Mouse (Mus musculus): ENCODE results near the gene Gm8926. TPM values are rescaled to one million over a fixed set of nuclear protein-coding genes. Genes with fewer than 3 reads are reported as not detected.

The Gm8926 gene
- polyA plus RNA-seq (2014; fragmentation: Illumina TruSeq; extraction: RNeasy Lipid Tissue Mini Kit (QIAGEN cat#74804); ENCODE audit: low read depth, low replicate concordance): not detected

GRCm38 (mm10) chr5:11770248-11770647 is at the start of gene Gm8926:
Gene Gm8926, plus strand, starts transcription at chr5:11770548.

Other genes with a start within 250 kb of the Gm8926 start
- gene Gm6460, start 175.6 kb upstream of the Gm8926 start, polyA plus RNA-seq (2014; fragmentation: Illumina TruSeq; extraction: RNeasy Lipid Tissue Mini Kit (QIAGEN cat#74804); ENCODE audit: low read depth, low replicate concordance): not detected
- gene Gm8922, start 88.6 kb upstream of the Gm8926 start, polyA plus RNA-seq (2014; fragmentation: Illumina TruSeq; extraction: RNeasy Lipid Tissue Mini Kit (QIAGEN cat#74804); ENCODE audit: low read depth, low replicate concordance): not detected
- not detected for gene Gm6465, start 75.0 kb downstream of the Gm8926 start, polyA plus RNA-seq (2014; fragmentation: Illumina TruSeq; extraction: RNeasy Lipid Tissue Mini Kit (QIAGEN cat#74804); ENCODE audit: low read depth, low replicate concordance)
- gene 4933402N22Rik, start 147.5 kb downstream of the Gm8926 start, polyA plus RNA-seq (2014; fragmentation: Illumina TruSeq; extraction: RNeasy Lipid Tissue Mini Kit (QIAGEN cat#74804); ENCODE audit: low read depth, low replicate concordance): not detected

All from heart, adult 10 weeks (tissue).